Mouse (Mus musculus): ENCODE measurements at regions not wholly inside any gene's neighbourhood (a gene's known extent, or its start where the extent isn't known, plus 50 kb on each side); places are given as distances from the start of the nearest gene placed in this dataset.

DNA sequence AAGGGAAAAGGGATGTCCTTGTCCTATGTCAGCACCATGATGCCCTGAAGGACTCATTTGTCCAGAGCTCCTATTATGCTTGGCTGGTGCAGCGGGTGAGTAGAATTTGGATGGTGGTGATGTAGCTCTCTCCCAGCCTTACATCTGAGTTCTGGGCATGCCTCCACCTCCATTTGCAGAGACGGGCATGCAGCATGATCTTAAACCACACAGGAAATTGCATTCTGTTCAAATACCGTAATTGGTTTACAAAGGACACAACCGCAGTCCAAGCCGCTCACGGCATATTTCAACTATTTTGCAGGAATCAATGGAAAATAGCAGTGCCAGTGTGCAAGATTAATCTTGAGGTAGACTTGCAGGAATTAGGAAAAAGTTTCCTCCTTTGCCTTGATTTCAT is 151.1 kb upstream of the Tbc1d2b start:
- no peak for TF ChIP-seq CTCF (IDR thresholded peaks at IDR 0.05; ENCODE audit: low read depth)
- no peak for TF ChIP-seq EP300 (IDR thresholded peaks at IDR 0.05; ENCODE audit: low read depth)
